Mouse (Mus musculus) small intestine, adult 2 months (tissue): ENCODE measurements at regions not wholly inside any gene's neighbourhood (a gene's known extent, or its start where the extent isn't known, plus 50 kb on each side); places are given as distances from the start of the nearest gene placed in this dataset.

Experiments used
- H3K27ac ChIP-seq: fragments of 200-500 bp; 2 replicates; pipeline ENCODE4 v1.5.1; 2012; ENCODE audit warnings: low read depth, low read length, control low read depth, inconsistent platforms; ENCODE audit not compliant: insufficient read depth
- H3K27me3 ChIP-seq: fragments of 200-500 bp; 2 replicates; pipeline ENCODE4 v1.6.1; 2012; ENCODE audit warnings: mild to moderate bottlenecking, moderate library complexity, low read length, inconsistent platforms; ENCODE audit not compliant: control insufficient read depth, insufficient read depth
- H3K36me3 ChIP-seq: fragments of 200-500 bp; 2 replicates; pipeline ENCODE4 v1.6.1; 2012; ENCODE audit warnings: mild to moderate bottlenecking, low read length, control low read depth, inconsistent platforms; ENCODE audit not compliant: control insufficient read depth, insufficient read depth
- H3K4me1 ChIP-seq: fragments of 200-500 bp; 2 replicates; pipeline ENCODE4 v1.6.1; 2012; ENCODE audit warnings: low read length, inconsistent platforms, mixed read lengths; ENCODE audit not compliant: control insufficient read depth, insufficient read depth, insufficient read length
- H3K4me3 ChIP-seq: fragments of 200-500 bp; 2 replicates; pipeline ENCODE4 v1.5.1; 2012; ENCODE audit warnings: low read depth, mild to moderate bottlenecking, control low read depth, inconsistent platforms, low read length, moderate library complexity
- CTCF ChIP-seq: fragments of 200-500 bp; IDR thresholded peaks from 2 replicates; pipeline ENCODE4 v1.5.1; 2012; ENCODE audit warnings: low read depth, mild to moderate bottlenecking, control low read depth, inconsistent platforms, low read length, moderate library complexity, mixed read lengths; ENCODE audit not compliant: insufficient replicate concordance, insufficient read length; ENCODE audit errors: extremely low read depth
- POLR2A ChIP-seq: fragments of 200-500 bp; IDR thresholded peaks from 2 replicates; pipeline ENCODE4 v1.6.1; 2012; ENCODE audit warnings: low read depth, mild to moderate bottlenecking, control low read depth, inconsistent platforms, low read length, moderate library complexity
- WGBS: fragments of 180-500 bp; shearing (Covaris S2); methylation state at CpG from one replicate; pipeline ENCODE4 v1.1.7; 2018; 5-methylcytosine and 5-hydroxymethylcytosine counted together

DNA sequence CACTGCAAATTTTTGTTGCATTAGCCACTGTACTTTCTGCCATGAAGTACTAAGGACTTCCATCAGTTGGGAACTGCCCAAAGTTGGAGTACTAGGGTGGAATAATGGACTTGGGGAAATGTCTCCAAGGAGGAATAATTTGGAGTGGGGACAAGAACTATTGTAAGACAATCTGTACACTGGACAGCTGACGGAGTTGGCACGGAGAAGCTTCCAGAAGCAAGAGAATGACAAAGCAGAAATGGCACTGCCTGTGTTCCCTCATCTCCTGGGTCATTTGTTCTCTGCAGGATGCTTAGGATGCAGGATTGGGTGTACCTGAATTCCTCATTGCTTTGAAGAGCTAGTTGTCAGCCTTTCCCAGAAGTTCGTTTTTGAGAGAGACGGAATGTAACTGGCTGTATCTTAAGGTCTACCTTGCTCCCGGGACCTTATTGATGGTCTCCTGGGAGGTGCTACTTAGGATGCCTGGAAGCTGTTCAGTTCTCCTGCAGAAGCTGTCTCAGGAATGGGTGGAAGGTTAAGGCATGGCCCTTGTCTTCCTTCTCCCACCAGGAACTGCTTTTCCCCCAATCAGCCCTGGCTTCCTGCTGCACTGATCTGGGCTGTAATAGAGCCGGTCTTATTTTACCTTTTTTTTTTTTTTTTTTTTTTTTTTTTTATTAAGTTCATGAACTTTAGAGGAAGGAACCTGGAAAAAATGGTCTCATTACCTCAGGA, 272.4 kb downstream of the Plpp3 start:
- H3K4me1 ChIP-seq: no peaks in the 10 kb centered on the region
- no peak overlapping the region for H3K4me3 ChIP-seq
- TF ChIP-seq POLR2A (no peak), CTCF (no peak)
- 82% methylated on average over 6 of the region's 6 CpGs for WGBS
- H3K36me3 ChIP-seq: no peaks in the 10 kb centered on the region
- H3K27me3 ChIP-seq: no peaks in the 10 kb centered on the region
- H3K27ac ChIP-seq: no peak overlapping the region

DNA sequence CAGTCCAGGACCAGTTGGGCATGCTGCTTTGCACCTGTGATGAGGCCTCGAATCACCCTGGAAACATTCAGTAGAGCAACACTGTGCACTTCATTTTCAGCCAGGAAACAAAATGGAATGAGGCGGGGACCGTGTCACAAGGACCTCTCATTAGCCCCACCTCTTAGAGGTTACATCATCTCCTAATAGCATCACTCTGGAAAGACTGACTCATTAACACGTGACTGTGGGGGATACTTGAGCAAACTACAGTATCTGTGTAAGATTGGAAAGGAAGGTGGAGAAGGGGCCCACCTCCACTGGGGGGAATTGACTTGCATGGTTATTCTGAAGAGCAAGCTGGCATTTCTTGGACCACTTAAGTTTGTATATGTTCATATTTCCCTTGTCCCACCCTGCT, 275.3 kb downstream of the Plpp3 start:
- Histone ChIP-seq H3K4me1 (no peaks in the 10 kb centered on the region), H3K27ac (no peak overlapping the region), H3K4me3 (no peak overlapping the region), H3K36me3 (no peaks in the 10 kb centered on the region), H3K27me3 (no peaks in the 10 kb centered on the region)
- TF ChIP-seq CTCF (no peak), POLR2A (no peak)
- WGBS: 71% methylated on average over 4 of the region's 4 CpGs

DNA sequence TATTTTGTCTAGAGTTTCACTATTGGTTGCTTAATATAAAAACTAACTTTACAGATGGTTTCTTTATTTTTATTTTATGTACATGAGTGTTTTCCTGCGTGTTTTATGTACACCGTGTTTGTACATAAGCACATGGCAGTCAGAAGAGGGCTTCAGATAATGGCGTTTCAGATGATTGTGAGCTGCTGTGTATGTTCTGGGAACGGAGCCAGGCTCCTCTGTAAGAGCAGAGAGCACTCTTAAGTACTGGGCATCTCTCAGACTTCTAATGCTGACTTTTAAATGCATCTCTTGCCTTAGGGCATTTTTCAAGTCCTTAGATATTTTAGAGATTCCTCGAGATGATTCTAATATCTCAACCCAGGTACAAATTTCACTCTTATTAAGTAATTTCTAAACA, 280.0 kb downstream of the Plpp3 start:
- whole genome bisulfite sequencing: 69% methylated on average over 5 of the region's 5 CpGs

DNA sequence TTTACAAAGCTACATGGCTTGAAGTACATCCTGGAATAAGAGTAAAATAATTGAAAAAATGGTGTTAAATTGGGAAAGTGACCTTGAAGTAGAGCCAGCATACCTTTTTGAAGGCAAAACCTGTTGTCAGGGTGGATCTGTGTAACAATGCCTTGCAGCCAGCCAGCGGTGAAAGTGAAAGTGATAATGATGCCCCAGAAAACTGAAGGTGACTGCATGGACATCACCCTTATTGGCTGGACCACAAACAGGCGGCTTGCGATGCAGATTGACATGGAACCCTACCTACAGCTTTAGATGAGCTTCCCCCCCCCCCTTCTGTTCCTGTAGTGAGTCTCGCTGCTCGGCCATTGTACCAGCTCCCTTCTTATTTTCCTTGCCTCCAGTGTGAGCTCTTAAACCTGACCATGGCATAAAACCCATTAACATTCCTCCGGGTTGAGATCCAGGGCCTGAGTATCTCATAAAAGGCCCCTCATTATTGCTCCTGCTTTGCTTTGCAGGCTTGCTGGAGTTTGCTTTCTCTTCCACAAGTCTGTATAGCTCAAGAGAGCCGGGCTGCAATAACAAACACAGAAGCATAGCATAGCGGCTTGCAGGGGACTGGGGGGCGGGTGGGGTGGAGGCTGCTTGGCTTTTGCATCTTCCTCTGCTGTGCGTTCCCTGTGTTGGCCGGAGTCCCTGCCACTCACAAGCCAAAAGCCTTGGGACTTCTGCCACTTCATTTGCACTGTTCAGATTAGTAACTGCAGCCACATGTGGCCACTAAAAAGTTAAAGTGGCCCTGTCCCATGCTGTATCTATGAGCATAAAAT, 292.1 kb downstream of the Plpp3 start:
- TF ChIP-seq POLR2A: no peak
- no peak for TF ChIP-seq CTCF
- H3K27ac ChIP-seq: no peak overlapping the region
- no peaks in the 10 kb centered on the region for H3K27me3 ChIP-seq
- 61% methylated on average over 11 of the region's 11 CpGs for WGBS
- peaks cover 4% of the 10 kb centered on the region for H3K4me1 ChIP-seq
- H3K4me3 ChIP-seq: no peak overlapping the region
- no peaks in the 10 kb centered on the region for H3K36me3 ChIP-seq

More for the DNA sequence above, 280.0 kb downstream of the Plpp3 start:
- Histone ChIP-seq H3K36me3 (no peaks in the 10 kb centered on the region), H3K4me1 (no peaks in the 10 kb centered on the region), H3K27me3 (no peaks in the 10 kb centered on the region), H3K27ac (no peak overlapping the region), H3K4me3 (no peak overlapping the region)
- TF ChIP-seq POLR2A (no peak), CTCF (no peak)

DNA sequence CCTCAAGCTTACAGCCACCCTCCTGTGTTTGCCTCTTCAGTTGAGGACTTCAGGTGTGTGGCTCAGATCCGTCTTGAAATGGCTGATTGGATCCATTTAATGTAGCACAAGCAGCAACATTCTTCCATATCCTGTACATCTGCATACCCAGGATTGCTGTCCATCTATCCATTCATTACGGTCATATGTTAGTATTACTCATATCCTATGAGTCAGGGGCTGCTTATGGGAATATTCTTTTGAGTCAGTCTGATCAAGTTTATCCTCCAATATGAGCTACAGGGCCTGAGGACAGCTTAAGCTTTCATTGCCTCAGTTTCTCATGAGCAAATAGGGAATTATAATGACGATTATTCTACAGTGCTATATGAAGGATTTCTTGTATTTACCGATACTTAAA, 293.7 kb downstream of the Plpp3 start:
- TF ChIP-seq CTCF (no peak), POLR2A (no peak)
- Histone ChIP-seq H3K36me3 (no peaks in the 10 kb centered on the region), H3K4me3 (no peak overlapping the region), H3K27me3 (no peaks in the 10 kb centered on the region), H3K4me1 (peaks cover 2% of the 10 kb centered on the region), H3K27ac (no peak overlapping the region)
- WGBS: 90% methylated on average over 4 of the region's 4 CpGs

DNA sequence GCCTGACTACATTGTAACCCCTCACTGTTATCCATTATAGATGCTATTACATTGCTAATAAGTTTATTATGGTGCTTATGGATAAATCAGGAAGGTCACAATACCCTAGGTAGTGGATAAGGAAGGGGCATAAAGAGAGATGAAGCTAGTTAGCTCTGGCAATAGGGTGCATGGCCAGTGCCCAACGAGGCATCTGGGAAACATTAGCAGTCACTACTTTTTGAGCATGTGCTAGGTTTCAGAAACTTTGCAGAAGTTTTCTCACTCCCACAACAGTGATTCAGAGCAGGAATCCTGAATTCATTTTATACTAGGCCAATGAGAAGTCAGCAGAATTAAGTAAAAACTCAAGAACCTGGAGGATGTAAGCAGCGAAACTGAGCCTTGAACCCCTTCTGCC, 294.7 kb downstream of the Plpp3 start:
- Histone ChIP-seq H3K4me3 (no peak overlapping the region), H3K27ac (no peak overlapping the region), H3K36me3 (no peaks in the 10 kb centered on the region), H3K4me1 (no peaks in the 10 kb centered on the region), H3K27me3 (no peaks in the 10 kb centered on the region)
- WGBS: 93% methylated on average over 2 of the region's 2 CpGs
- TF ChIP-seq POLR2A: no peak
- TF ChIP-seq CTCF: no peak

DNA sequence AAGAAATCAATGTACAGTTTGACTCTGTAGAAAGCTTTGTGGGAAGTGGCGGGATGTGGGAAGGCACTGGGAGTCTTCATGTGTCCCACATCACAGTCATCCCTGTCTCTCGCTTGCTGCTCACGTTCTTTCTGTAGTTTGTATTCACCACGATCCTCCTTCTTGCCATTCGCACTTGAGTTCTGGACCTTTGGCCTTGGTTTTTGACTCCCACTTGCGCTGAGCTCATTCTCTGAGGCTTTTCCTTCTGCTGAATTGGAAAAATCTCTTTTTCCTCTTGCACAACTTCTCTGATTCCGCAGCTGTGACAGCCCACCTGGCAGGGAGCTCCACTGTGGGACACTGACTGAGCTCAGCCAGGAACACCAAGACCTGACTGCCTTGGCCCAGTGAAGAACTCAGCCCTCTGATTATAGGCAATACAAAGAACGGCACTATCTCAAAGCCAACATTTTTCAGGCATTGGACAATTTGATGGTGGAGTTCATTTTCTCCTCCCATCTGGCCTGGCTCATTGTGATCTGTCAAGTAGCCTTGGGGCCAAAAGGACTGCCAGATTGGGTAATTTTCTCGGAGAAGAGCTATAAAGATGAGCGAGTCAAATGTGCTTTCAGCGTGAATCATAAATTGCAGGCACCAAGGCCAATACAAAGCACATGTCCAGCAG, 299.9 kb downstream of the Plpp3 start:
- Histone ChIP-seq H3K27me3 (no peaks in the 10 kb centered on the region), H3K27ac (no peak overlapping the region), H3K36me3 (no peaks in the 10 kb centered on the region), H3K4me1 (no peaks in the 10 kb centered on the region), H3K4me3 (no peak overlapping the region)
- TF ChIP-seq POLR2A: no peak
- TF ChIP-seq CTCF: no peak
- 80% methylated on average over 11 of the region's 11 CpGs for WGBS
